Mouse (Mus musculus): ENCODE measurements at regions not wholly inside any gene's neighbourhood (a gene's known extent, or its start where the extent isn't known, plus 50 kb on each side); places are given as distances from the start of the nearest gene placed in this dataset.
A peak's percentile ranks its signal among the peaks of the same experiment; 100 is the strongest.

GRCm38 (mm10) chr9:32983182-32983581 lies 347.2 kb downstream of the Ets1 start:
- TF ChIP-seq CTCF (IDR thresholded peaks at IDR 0.05; ENCODE audit: low read depth) (no peak), EP300 (IDR thresholded peaks at IDR 0.05; ENCODE audit: low read depth) (peak; percentile 67)

Measured in liver, postnatal 0 days (tissue).